Mouse (Mus musculus) MEL (cell line): Measurements from ENCODE around the gene Snrnp27. TPM values are rescaled to one million over a fixed set of nuclear protein-coding genes. Genes with fewer than 3 reads are reported as not detected.
A peak's percentile ranks its signal among the peaks of the same experiment; 100 is the strongest.

Experiments used
- DNase-seq: peaks from one replicate; pipeline ENCODE4 v3.0.0; 2011; ENCODE audit warnings: low read depth, low spot score
- H3K27ac ChIP-seq: 2 replicates; pipeline ENCODE4 v1.5.1; 2012; ENCODE audit warnings: low read depth, mild to moderate bottlenecking, control low read depth, low read length, moderate library complexity; ENCODE audit not compliant: control insufficient read depth
- H3K27me3 ChIP-seq, 2 experiments: fragments of 150-350 bp in 1 of 2; sonication (generic) in 1 of 2; 2 replicates each; pipeline ENCODE4 v1.6.1; 2012; ENCODE audit warnings: low read length in 2 of 2, mild to moderate bottlenecking in 2 of 2, improper control_type of control experiment in 1 of 2, moderate library complexity in 1 of 2; ENCODE audit not compliant: insufficient read depth in 2 of 2, control insufficient read depth in 1 of 2
- H3K36me3 ChIP-seq, 2 experiments: 2 replicates each; pipeline ENCODE4 v1.6.1; 2012 to 2014; ENCODE audit warnings: low read length in 2 of 2, improper control_type of control experiment in 1 of 2, inconsistent platforms in 1 of 2, mild to moderate bottlenecking in 1 of 2; ENCODE audit not compliant: insufficient read depth in 2 of 2, control insufficient read depth in 1 of 2
- H3K4me1 ChIP-seq, 2 experiments: fragments of 150-350 bp in 1 of 2; sonication (generic) in 1 of 2; 2 replicates each; pipeline ENCODE4 v1.6.1; 2012; ENCODE audit warnings: low read length in 2 of 2, improper control_type of control experiment in 1 of 2, mild to moderate bottlenecking in 1 of 2; ENCODE audit not compliant: insufficient read depth in 2 of 2, control insufficient read depth in 1 of 2
- H3K4me3 ChIP-seq, 2 experiments: fragments of 150-350 bp in 1 of 2; sonication (generic) in 1 of 2; 2 replicates each; pipeline ENCODE4 v1.5.1; 2012; ENCODE audit warnings: low read depth in 2 of 2, low read length in 2 of 2, mild to moderate bottlenecking in 2 of 2, moderate library complexity in 2 of 2, control low read depth in 1 of 2, improper control_type of control experiment in 1 of 2; ENCODE audit not compliant: control insufficient read depth in 1 of 2, insufficient read depth in 1 of 2
- H3K79me2 ChIP-seq: 2 replicates; pipeline ENCODE4 v1.6.1; 2012; ENCODE audit warnings: mild to moderate bottlenecking, low read length, moderate library complexity; ENCODE audit not compliant: control insufficient read depth, poor library complexity, insufficient read depth
- H3K9ac ChIP-seq: 2 replicates; pipeline ENCODE4 v1.6.1; 2012; ENCODE audit warnings: low read depth, mild to moderate bottlenecking, control low read depth, low read length, moderate library complexity; ENCODE audit not compliant: control insufficient read depth, poor library complexity, severe bottlenecking
- H3K9me3 ChIP-seq: fragments of 150-350 bp; sonication (generic); replicated peaks from 2 replicates; pipeline ENCODE4 v1.6.1; 2012; ENCODE audit warnings: mild to moderate bottlenecking, low read length, improper control_type of control experiment, moderate library complexity; ENCODE audit not compliant: insufficient read depth
- BHLHE40 ChIP-seq: IDR thresholded peaks from 2 replicates; pipeline ENCODE4 v1.6.1; 2012; ENCODE audit warnings: low read depth, mild to moderate bottlenecking, inconsistent platforms, low read length, improper control_type of control experiment, borderline replicate concordance
- CHD1 ChIP-seq: IDR thresholded peaks from 2 replicates; pipeline ENCODE4 v1.6.1; 2012; ENCODE audit warnings: low read depth, mild to moderate bottlenecking, inconsistent platforms, low read length, improper control_type of control experiment
- CTCF ChIP-seq, 3 experiments: IDR thresholded peaks in 2 of 3; conservative IDR thresholded peaks in 1 of 3; 2 replicates each; pipeline ENCODE4 v1.5.1; 2011 to 2012; ENCODE audit warnings: low read length in 3 of 3, low read depth in 2 of 3, mild to moderate bottlenecking in 2 of 3, improper control_type of control experiment in 1 of 3, inconsistent platforms in 1 of 3, mixed read lengths in 1 of 3, moderate library complexity in 1 of 3; ENCODE audit not compliant: control insufficient read depth in 1 of 3, insufficient read depth in 1 of 3, poor library complexity in 1 of 3, severe bottlenecking in 1 of 3
- EP300 ChIP-seq, 2 experiments: IDR thresholded peaks; 2 replicates each; pipeline ENCODE4 v1.6.1; 2011; ENCODE audit warnings: improper control_type of control experiment in 2 of 2, low read length in 2 of 2, low read depth in 1 of 2, mild to moderate bottlenecking in 1 of 2
- GABPA ChIP-seq: IDR thresholded peaks from 2 replicates; pipeline ENCODE4 v1.6.1; 2012; ENCODE audit warnings: low read depth, mild to moderate bottlenecking, inconsistent platforms, low read length, improper control_type of control experiment, moderate library complexity
- GATA1 ChIP-seq: IDR thresholded peaks from 2 replicates; pipeline ENCODE4 v1.6.1; 2011; ENCODE audit warnings: low read depth, low read length, improper control_type of control experiment
- JUND ChIP-seq: IDR thresholded peaks from 2 replicates; pipeline ENCODE4 v1.6.1; 2011; ENCODE audit warnings: low read depth, mild to moderate bottlenecking, improper control_type of control experiment, low read length
- KAT2A ChIP-seq: conservative IDR thresholded peaks from 2 replicates; pipeline ENCODE4 v1.6.1; 2012; ENCODE audit warnings: low read depth, low read length, improper control_type of control experiment, inconsistent platforms
- MAFK ChIP-seq: IDR thresholded peaks from 2 replicates; pipeline ENCODE4 v1.6.1; 2011; ENCODE audit warnings: low read depth, mild to moderate bottlenecking, low read length, improper control_type of control experiment, borderline replicate concordance
- MAX ChIP-seq: IDR thresholded peaks from 2 replicates; pipeline ENCODE4 v1.6.1; 2011; ENCODE audit warnings: low read length, improper control_type of control experiment
- MAZ ChIP-seq: IDR thresholded peaks from 2 replicates; pipeline ENCODE4 v1.6.1; 2012; ENCODE audit warnings: low read depth, mild to moderate bottlenecking, inconsistent platforms, low read length, improper control_type of control experiment
- MEF2A ChIP-seq: IDR thresholded peaks from 2 replicates; pipeline ENCODE4 v1.6.1; 2014; ENCODE audit warnings: low read depth, mild to moderate bottlenecking, inconsistent platforms, low read length, improper control_type of control experiment; ENCODE audit not compliant: poor library complexity, insufficient replicate concordance, severe bottlenecking; ENCODE audit errors: extremely low read depth
- MXI1 ChIP-seq: IDR thresholded peaks from 2 replicates; pipeline ENCODE4 v1.6.1; 2011; ENCODE audit warnings: mild to moderate bottlenecking, low read depth, low read length, improper control_type of control experiment
- MYB ChIP-seq: IDR thresholded peaks from 2 replicates; pipeline ENCODE4 v1.6.1; 2011; ENCODE audit warnings: mild to moderate bottlenecking, low read depth, low read length, improper control_type of control experiment
- MYC ChIP-seq: IDR thresholded peaks from 2 replicates; pipeline ENCODE4 v1.6.1; 2011; ENCODE audit warnings: low read depth, mild to moderate bottlenecking, low read length, improper control_type of control experiment, moderate library complexity
- NRF1 ChIP-seq: IDR thresholded peaks from 2 replicates; pipeline ENCODE4 v1.6.1; 2014; ENCODE audit warnings: low read depth, mild to moderate bottlenecking, inconsistent platforms, low read length, improper control_type of control experiment, moderate library complexity; ENCODE audit not compliant: poor library complexity, insufficient read depth, severe bottlenecking
- POLR2AphosphoS2 ChIP-seq: IDR thresholded peaks from 2 replicates; pipeline ENCODE4 v1.6.1; 2011; ENCODE audit warnings: low read length, improper control_type of control experiment
- RAD21 ChIP-seq: IDR thresholded peaks from 2 replicates; pipeline ENCODE4 v1.6.1; 2011; ENCODE audit warnings: mild to moderate bottlenecking, low read depth, low read length, improper control_type of control experiment
- RCOR1 ChIP-seq: IDR thresholded peaks from 2 replicates; pipeline ENCODE4 v1.6.1; 2012; ENCODE audit warnings: low read depth, mild to moderate bottlenecking, inconsistent platforms, low read length, improper control_type of control experiment
- SIN3A ChIP-seq: IDR thresholded peaks from 2 replicates; pipeline ENCODE4 v1.6.1; 2012; ENCODE audit warnings: low read length, improper control_type of control experiment, inconsistent platforms
- SMC3 ChIP-seq: IDR thresholded peaks from 2 replicates; pipeline ENCODE4 v1.6.1; 2011; ENCODE audit warnings: low read depth, low read length, improper control_type of control experiment
- TAL1 ChIP-seq: IDR thresholded peaks from 2 replicates; pipeline ENCODE4 v1.6.1; 2012; ENCODE audit warnings: mild to moderate bottlenecking, inconsistent platforms, low read length, moderate library complexity, mixed read lengths
- TCF12 ChIP-seq: IDR thresholded peaks from 2 replicates; pipeline ENCODE4 v1.6.1; 2014; ENCODE audit warnings: low read depth, mild to moderate bottlenecking, inconsistent platforms, low read length, improper control_type of control experiment, moderate library complexity
- UBTF ChIP-seq: IDR thresholded peaks from 2 replicates; pipeline ENCODE4 v1.6.1; 2012; ENCODE audit warnings: low read depth, mild to moderate bottlenecking, inconsistent platforms, low read length, improper control_type of control experiment, moderate library complexity, borderline replicate concordance; ENCODE audit not compliant: insufficient read depth
- USF1 ChIP-seq: IDR thresholded peaks from 2 replicates; pipeline ENCODE4 v1.6.1; 2014; ENCODE audit warnings: low read depth, mild to moderate bottlenecking, inconsistent platforms, low read length, improper control_type of control experiment, moderate library complexity
- ZC3H11A ChIP-seq: IDR thresholded peaks from 2 replicates; pipeline ENCODE4 v1.6.1; 2012; ENCODE audit warnings: low read depth, mild to moderate bottlenecking, inconsistent platforms, low read length, improper control_type of control experiment
- polyA plus RNA-seq, 2 experiments: library from polyadenylated mRNA; stranded (reverse) in 1 of 2; unstranded in 1 of 2; fragments of >175 nt in 1 of 2; fragments of >200 nt in 1 of 2; gene quantifications; 2 replicates each; pipeline versions ENCODE4 v1.2.1 to v1.2.4; 2012; ENCODE audit warnings: low replicate concordance in 2 of 2, low read depth in 1 of 2; ENCODE audit not compliant: insufficient read length in 2 of 2, insufficient read depth in 1 of 2, missing spikeins in 1 of 2
- total RNA-seq: library from RNA; depleted of rRNA; stranded (reverse); fragments of 300-350 nt; gene quantifications from 2 replicates; pipeline ENCODE4 v1.2.3, GENCODE M21; 2012

The Snrnp27 gene
- total and polyA plus RNA-seq, 3 experiments = 79.3 to 225 (median 106) TPM

DNA sequence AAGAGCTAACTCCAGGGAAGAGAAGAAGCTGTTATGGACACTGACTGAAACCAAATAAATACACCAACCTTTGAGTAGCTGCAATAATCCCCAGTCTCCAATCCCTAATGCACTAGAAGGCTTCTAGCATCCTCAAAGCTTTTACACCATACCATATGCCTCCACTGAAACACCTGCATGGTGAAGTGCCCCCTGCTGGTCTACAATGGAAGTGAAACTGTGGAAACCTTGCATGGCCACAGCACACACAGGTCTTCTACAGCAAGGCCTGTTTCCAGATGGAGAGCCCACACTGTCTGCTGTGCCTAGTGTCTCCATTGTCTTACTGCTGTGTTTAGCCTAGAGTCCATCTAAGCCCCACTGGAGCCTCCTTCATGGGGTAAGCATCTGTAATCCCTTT lies 10.1 kb upstream of the Snrnp27 start:
- no peaks in the 10 kb centered on the region for H3K9me3 ChIP-seq
- H3K27ac ChIP-seq = no peak overlapping the region
- DNase-seq = peak; percentile 81
- no peaks in the 10 kb centered on the region for H3K27me3 ChIP-seq
- H3K9ac ChIP-seq = no peak overlapping the region
- H3K36me3 ChIP-seq = peaks cover 4% of the 10 kb centered on the region in 2 experiments
- no peak overlapping the region for H3K4me3 ChIP-seq
- H3K4me1 ChIP-seq = peaks cover 0 to 4% of the 10 kb centered on the region in 2 experiments; a peak in 3 of 4 replicates
- TF ChIP-seq TAL1 (no peak), ZC3H11A (peak; percentile 59), UBTF (no peak), CTCF (IDR thresholded peaks at IDR 0.05 in 2 of 3, conservative IDR thresholded peaks at IDR 0.05 in 1 of 3; ENCODE audit: control insufficient read depth in 1 of 3, insufficient read depth in 1 of 3, low read depth in 2 of 3, low read length in 3 of 3, poor library complexity in 1 of 3, severe bottlenecking in 1 of 3) (peak; percentile 77 to 93 (median 86)), EP300 (IDR thresholded peaks at IDR 0.05; ENCODE audit: low read depth in 1 of 2, low read length in 2 of 2) (no peak), MXI1 (no peak), RAD21 (peak; percentile 59), MYB (no peak), SMC3 (peak; percentile 83), CHD1 (no peak), SIN3A (no peak), MYC (0 out of 2 replicates have a peak, but pooled peaks have one; percentile 50), MAX (no peak)
- TF ChIP-seq, all 39 proteins: peak for 5
- H3K79me2 ChIP-seq = no peaks in the 10 kb centered on the region

DNA sequence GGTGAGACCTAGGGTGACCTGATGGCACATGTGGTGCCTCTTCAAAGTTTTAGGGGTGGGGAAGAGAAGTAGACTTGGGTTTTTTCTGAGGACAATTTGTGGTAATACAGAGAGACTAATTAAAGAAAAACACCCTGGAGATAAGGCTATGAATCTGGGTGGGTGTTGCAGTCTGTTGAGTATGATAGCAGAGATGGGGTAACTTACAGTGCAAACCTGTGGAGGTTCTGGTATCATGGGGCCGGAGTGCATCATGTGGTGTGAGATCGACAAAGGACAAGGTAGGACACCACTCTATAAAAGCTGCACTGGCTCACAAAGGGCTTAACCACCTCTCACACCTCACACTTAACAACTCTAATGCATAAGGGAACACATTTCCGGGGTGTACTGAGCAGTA lies 5.3 kb upstream of the Snrnp27 start:
- TF ChIP-seq MAFK (no peak), GATA1 (peak; percentile 49), KAT2A (no peak), USF1 (no peak), MAX (no peak), ZC3H11A (no peak), MXI1 (no peak), MEF2A (no peak), NRF1 (no peak), POLR2AphosphoS2 (no peak), JUND (no peak), RCOR1 (peak; percentile 81), EP300 (IDR thresholded peaks at IDR 0.05; ENCODE audit: low read depth in 1 of 2, low read length in 2 of 2) (peak; percentile 65 to 68), BHLHE40 (no peak), GABPA (no peak), TCF12 (peak; percentile 51; the same call in 1 of the 2 replicates), MYC (no peak), RAD21 (no peak), MAZ (no peak)
- H3K27ac ChIP-seq = 0 out of 2 replicates have a peak overlapping the region, but pooled peaks have one; percentile 4
- peaks cover 2 to 7% of the 10 kb centered on the region in 2 experiments; a peak in 3 of 4 replicates for H3K36me3 ChIP-seq
- H3K4me1 ChIP-seq = peaks cover 3 to 9% of the 10 kb centered on the region in 2 experiments
- no peaks in the 10 kb centered on the region for H3K27me3 ChIP-seq
- H3K4me3 ChIP-seq = no peak overlapping the region
- H3K9ac ChIP-seq = no peak overlapping the region
- no peaks in the 10 kb centered on the region for H3K9me3 ChIP-seq
- DNase-seq = peak; percentile 35
- no peaks in the 10 kb centered on the region for H3K79me2 ChIP-seq
